In the genomic region with DNA sequence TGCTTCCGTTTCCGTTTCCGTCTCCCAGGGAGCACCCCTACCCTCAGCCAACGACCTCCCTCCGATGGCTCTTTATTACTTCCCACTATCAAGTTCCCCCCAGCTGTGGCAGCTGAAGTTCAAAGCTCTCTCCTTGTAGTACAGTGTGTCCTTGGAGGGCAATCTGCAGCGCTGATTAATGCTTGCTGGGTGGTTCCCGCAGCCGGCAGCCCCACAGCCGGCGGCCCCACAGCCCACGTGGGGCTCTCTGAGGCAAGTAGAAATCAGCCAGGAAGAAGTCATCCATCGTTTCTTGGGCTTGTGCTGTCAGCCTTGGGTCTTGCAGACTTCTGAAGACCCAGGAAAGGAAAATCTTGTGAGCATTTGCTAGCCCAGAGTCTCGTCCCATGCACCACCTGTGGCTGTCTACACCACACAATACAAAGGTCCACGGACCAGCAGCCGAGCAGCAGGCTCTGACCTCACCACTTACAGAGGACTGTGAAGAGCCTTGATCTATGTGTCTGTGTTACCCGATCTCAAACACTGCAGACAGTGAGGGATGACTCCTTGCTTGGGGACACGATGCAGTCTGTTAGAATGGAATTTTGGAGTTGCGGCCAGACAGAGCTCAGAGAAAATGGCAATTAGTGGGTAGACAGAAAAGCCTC, we compare ENCODE assay signal across 7 mouse cellular contexts.
DNase-seq lines count a peak whose midpoint lies in the region; ATAC-seq and TF ChIP-seq lines count a peak whose summit lies in the region.

No protein-coding gene starts in this region.

- H3K36me3 ChIP-seq in embryonic facial prominence, embryonic 14.5 days (ENCODE audit: control insufficient read depth, insufficient read depth, low read length): no peaks in the 10 kb centered on the region
- H3K36me3 ChIP-seq in limb, embryonic 12.5 days: no peaks in the 10 kb centered on the region
- no peaks in the 10 kb centered on the region for H3K36me3 ChIP-seq in myocyte (ENCODE audit: control insufficient read depth, insufficient read depth)

- H3K4me1 ChIP-seq in embryonic facial prominence, embryonic 14.5 days (ENCODE audit: control insufficient read depth, insufficient read depth, low read length): peaks cover 46% of the 10 kb centered on the region
- peaks cover 40% of the 10 kb centered on the region for H3K4me1 ChIP-seq in limb, embryonic 12.5 days (replicated peaks)

- no peak overlapping the region for H3ac ChIP-seq in myocyte (ENCODE audit: control insufficient read depth, insufficient read length)

- intact Hi-C loops in left cerebral cortex, postnatal 36 days (cut with DNase I): no loop called here

- peak; percentile 76 for DNase-seq in adrenal gland, adult 8-10 months
- DNase-seq in embryonic facial prominence, embryonic 14.5 days (ENCODE audit: low spot score): peak; percentile 80
- no peak for DNase-seq in left cerebral cortex, postnatal 36 days (ENCODE audit: low spot score in 2 of 2)
- DNase-seq in cerebellum, adult 8-10 months: no peak

- no peaks in the 10 kb centered on the region for H3K9me3 ChIP-seq in embryonic facial prominence, embryonic 14.5 days (ENCODE audit: control insufficient read depth, low read length)
- no peaks in the 10 kb centered on the region for H3K9me3 ChIP-seq in limb, embryonic 12.5 days

- H3K27ac ChIP-seq in embryonic facial prominence, embryonic 14.5 days (replicated peaks; ENCODE audit: low read depth, low read length): peak overlapping the region; percentile 1
- peak overlapping the region; percentile 43; the same call in 1 of the 2 replicates for H3K27ac ChIP-seq in limb, embryonic 12.5 days

- 25% methylated on average over 18 of the region's 18 CpGs for WGBS in embryonic facial prominence, embryonic 14.5 days
- WGBS in limb, embryonic 12.5 days: 10% methylated on average over 18 of the region's 18 CpGs

- H3K27me3 ChIP-seq in embryonic facial prominence, embryonic 14.5 days (replicated peaks; ENCODE audit: control insufficient read depth, insufficient read depth, low read length): no peaks in the 10 kb centered on the region
- 0 out of 2 replicates have a peak, but pooled peaks cover 6% of the 10 kb centered on the region for H3K27me3 ChIP-seq in limb, embryonic 12.5 days
- no peaks in the 10 kb centered on the region for H3K27me3 ChIP-seq in myocyte (ENCODE audit: control insufficient read depth, insufficient read depth, insufficient read length)

- no peak for TF ChIP-seq POLR2A in myocyte (IDR thresholded peaks at IDR 0.05; ENCODE audit: insufficient read length, low read depth)

- ATAC-seq in embryonic facial prominence, embryonic 14.5 days (ENCODE audit: low read depth): peak; percentile 56
- ATAC-seq in hematopoietic stem cell, adult 5-6 weeks (replicated peaks in 1 of 2; ENCODE audit: insufficient read depth in 1 of 2, low FRiP score in 2 of 2, low TSS enrichment in 1 of 2, low read depth in 1 of 2, poor library complexity in 2 of 2, severe bottlenecking in 2 of 2): peak; percentile 38 to 70
- no peak for ATAC-seq in limb, embryonic 12.5 days (ENCODE audit: insufficient number of reproducible peaks, insufficient read depth, low FRiP score, low TSS enrichment, low read depth)

- H3K4me2 ChIP-seq in embryonic facial prominence, embryonic 14.5 days (ENCODE audit: low read depth, low read length): peak overlapping the region; percentile 29
- H3K4me2 ChIP-seq in limb, embryonic 12.5 days: peak overlapping the region; percentile 23
- peak overlapping the region; percentile 88 for H3K4me2 ChIP-seq in myocyte (ENCODE audit: low read depth)

- H3K79me2 ChIP-seq in myocyte (ENCODE audit: control insufficient read depth, insufficient read depth): no peaks in the 10 kb centered on the region

- no peak overlapping the region for H3K4me3 ChIP-seq in embryonic facial prominence, embryonic 14.5 days (ENCODE audit: low read depth, low read length)
- H3K4me3 ChIP-seq in limb, embryonic 12.5 days (replicated peaks): no peak overlapping the region
- H3K4me3 ChIP-seq in myocyte: no peak overlapping the region

- no peak overlapping the region for H3K9ac ChIP-seq in embryonic facial prominence, embryonic 14.5 days (ENCODE audit: low read depth, low read length)
- no peak overlapping the region for H3K9ac ChIP-seq in limb, embryonic 12.5 days (replicated peaks)

TF ChIP-seq in myocyte, 11 proteins besides CTCF, POLR2A, EP300 and RAD21:
- TF ChIP-seq MYOD1 (IDR thresholded peaks at IDR 0.05; ENCODE audit: control insufficient read depth in 1 of 3, insufficient read length in 2 of 3, low read depth in 2 of 3) (peak in 2 of 3 experiments; percentile 58 to 67), REST (IDR thresholded peaks at IDR 0.05; ENCODE audit: insufficient read depth, insufficient read length) (no peak), CEBPB (IDR thresholded peaks at IDR 0.05; ENCODE audit: insufficient read depth, poor library complexity, severe bottlenecking) (no peak), MYOG (IDR thresholded peaks at IDR 0.05; ENCODE audit: control insufficient read depth in 1 of 3, insufficient read depth in 1 of 3, insufficient read length in 2 of 3, low read depth in 2 of 3) (peak in 2 of 3 experiments; percentile 60 to 61), TCF3 (IDR thresholded peaks at IDR 0.05; ENCODE audit: insufficient read length, low read depth) (peak; percentile 1), USF1 (IDR thresholded peaks at IDR 0.05; ENCODE audit: low read depth) (peak; percentile 58), E2F4 (IDR thresholded peaks at IDR 0.05; ENCODE audit: insufficient read depth) (no peak), POLR2AphosphoS2 (IDR thresholded peaks at IDR 0.05; ENCODE audit: insufficient read length, low read depth) (no peak), TCF12 (IDR thresholded peaks at IDR 0.05; ENCODE audit: insufficient read depth, poor library complexity, severe bottlenecking) (peak; percentile 63), SRF (IDR thresholded peaks at IDR 0.05; ENCODE audit: control insufficient read depth, insufficient read length, low read depth) (no peak), MAX (IDR thresholded peaks at IDR 0.05; ENCODE audit: low read depth) (no peak)

Comparison
In these comparisons a context has a peak if more than half of its experiments do, and no peak if none do; other contexts are left out.
1. DNase-seq: peak in adrenal gland, adult 8-10 months (single experiment) and embryonic facial prominence, embryonic 14.5 days (single experiment); none in left cerebral cortex, postnatal 36 days (0 of 2) and cerebellum, adult 8-10 months (single experiment).
2. H3K4me2 ChIP-seq: peak in every context shown above with its lines; median percentile 88 in myocyte; 29 in embryonic facial prominence, embryonic 14.5 days; 23 in limb, embryonic 12.5 days.